Mouse (Mus musculus) induced T-regulatory cell, adult 2 months (primary cell): ENCODE results near the gene Nin.

Experiments
- DNase-seq: peaks from one replicate; pipeline ENCODE4 v3.0.0-alpha.2; 2012; ENCODE audit warnings: low read depth

The Nin gene

DNA sequence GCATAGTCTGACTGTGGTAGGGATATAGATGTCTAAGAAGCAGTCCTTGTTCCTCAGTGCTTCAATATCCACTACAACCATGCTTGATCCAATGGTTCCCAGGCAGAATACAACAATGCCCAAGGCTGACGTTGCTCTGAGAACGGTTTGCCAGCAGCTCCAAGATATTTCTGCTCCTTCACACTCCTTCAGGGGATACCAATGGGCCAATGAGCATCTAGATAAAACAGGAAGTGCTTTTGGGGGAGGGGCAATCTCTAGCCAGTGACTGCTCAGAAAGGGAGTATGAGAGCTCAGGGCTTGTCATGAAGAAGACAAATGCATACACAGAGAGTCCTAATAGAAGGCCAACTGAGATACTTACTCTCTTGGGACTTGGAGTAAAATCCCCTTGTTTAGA lies 6.0 kb upstream of the Nin start:
- peak; percentile 25 for DNase-seq

DNA sequence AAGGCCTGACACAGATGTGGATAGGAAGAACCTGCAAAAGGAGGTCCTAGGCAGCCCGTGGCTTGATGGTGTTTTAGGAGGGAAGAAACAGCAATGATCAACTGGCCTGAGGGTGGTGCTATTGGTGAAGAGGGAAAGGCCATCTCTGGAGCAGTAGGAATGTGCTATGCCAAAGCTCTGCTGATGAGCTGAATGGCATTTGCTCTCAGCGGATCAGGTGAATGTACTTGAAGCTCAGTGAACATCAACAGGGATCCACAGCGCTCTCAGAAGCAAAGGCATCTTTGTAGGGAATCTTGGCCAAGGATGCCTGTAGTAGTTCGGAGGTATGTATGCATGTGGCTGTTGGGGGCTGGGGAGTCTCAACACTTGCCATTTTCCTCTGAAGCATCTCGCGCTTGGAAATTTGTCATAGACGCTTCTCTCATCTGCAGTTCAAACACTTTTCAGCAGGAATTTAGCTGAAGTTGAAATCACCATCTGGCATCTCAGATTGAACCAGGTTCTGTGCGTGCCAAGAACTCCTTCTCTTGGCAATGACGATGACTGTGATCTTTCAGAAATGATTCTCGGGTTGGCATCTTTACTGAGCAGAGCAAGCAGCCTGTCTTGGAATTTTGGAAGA lies 5.3 kb upstream of the Nin start:
- DNase-seq: no peak

DNA sequence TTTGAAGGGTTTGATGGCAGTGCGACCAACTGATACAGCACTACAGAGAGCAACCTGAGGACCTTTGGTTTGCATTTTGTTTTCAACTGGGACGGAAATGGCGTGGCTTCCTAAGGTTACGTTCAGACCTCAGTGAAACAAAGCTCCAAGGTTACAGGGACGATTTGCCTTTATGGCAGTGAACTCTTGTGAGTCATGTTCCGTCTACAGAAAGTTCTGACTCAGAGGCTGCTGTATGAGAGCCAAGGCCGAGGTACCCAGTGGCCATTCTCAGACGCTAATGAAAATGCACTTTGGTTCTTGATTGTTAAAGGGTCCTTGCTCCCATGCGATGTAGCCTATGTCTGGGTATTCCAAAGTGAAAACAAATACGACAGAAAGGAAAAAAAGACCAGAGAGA lies 3.6 kb upstream of the Nin start:
- no peak for DNase-seq

DNA sequence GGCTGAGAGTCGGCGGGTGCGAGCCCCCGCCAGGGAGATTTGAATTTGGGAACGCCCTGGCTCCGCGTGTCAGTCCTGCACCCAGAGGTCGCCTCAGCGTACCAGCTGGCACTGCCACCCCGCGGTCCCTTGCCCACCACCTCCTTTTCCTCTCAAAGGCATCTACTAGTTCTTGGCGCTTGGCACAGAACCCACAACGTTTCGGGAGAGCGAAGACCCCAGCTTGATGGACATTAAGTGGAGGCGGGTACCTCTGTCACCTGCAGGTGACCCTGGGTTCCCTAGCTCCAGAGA lies 1.5 kb downstream of the Nin start:
- DNase-seq: no peak

DNA sequence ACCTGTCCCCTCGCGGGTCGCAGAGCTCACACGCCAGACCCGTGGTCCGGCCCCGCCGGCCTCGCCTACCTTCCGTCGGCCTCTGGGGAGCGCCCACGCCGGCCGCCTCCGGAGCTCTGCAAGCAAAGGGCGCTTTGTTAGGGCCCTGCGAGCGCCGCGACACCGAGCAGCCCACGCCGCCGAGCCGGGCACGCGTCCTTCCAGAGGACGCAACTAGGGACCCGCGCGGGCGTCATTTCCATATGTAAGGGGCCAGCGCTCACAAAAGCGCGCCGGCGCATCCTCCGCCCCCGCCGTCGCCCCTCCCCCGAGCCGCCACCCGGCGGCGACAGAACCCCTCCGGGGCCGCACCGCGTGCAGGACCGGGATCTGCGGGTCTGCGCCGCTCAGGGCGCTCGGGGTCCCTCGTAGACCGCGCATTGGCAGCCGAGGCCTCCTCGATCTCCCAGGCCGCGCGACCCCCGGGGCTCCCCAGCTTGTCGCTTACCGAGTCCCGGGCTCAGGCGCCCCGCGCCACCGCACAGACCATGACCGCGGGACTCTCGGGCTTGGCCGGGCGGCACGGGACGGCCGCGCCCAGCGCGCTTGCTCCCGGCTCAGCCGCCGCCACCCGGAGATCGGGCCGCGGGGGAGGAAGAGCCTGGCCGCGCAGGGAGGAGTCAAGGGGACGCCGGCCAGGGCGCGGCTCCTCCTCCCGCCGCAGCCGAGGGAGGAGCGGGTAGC lies 2.0 kb downstream of the Nin start:
- peak; percentile 82 for DNase-seq

DNA sequence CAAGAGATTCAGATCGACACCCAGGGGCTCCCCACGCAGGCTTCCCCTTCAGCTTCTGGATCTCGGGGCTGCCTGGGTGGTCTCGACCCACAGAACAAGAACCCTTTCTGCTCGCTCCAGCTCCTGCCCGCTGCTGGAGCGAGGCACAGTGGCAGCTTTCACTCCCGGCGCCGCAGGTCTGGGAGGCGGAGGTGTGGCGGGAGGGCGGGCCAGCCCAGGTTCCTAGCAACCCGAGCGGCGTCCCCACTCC lies 2.5 kb downstream of the Nin start:
- DNase-seq: no peak

DNA sequence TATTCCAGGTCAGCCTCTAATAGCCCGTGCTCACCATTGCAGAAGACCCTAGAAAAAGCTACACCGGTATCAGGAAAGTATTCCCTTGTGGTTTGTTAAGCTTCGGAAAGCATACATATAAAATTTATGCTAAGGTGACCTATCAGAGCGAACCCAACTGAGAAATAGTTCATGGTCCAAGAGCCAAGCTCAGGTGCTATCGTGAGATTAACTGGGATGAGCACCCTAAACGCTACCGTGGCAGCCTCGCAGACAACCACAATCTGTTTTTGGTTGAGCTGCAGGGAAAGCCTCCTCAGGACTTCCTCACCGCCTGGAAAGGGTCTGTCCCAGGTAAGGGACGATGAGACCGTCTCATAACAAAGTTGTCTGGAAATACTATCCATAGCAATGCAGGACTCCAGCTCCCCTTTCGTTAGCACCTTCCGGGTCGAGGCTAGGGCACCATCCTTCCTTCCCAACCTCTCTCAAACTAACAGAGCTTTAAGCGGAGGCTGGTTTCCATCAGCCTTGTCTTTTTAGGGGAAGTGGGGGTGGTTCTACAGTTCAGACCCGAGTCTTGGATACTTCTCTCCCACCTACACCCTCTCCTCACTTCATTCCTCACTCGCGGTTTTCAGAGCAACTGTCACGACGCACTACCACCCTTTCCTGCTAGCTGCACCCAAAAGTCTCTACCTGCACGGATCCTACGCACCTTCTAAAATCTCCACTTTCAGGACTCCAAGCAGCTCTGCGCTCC lies 3.0 kb downstream of the Nin start:
- DNase-seq: peak; percentile 57

DNA sequence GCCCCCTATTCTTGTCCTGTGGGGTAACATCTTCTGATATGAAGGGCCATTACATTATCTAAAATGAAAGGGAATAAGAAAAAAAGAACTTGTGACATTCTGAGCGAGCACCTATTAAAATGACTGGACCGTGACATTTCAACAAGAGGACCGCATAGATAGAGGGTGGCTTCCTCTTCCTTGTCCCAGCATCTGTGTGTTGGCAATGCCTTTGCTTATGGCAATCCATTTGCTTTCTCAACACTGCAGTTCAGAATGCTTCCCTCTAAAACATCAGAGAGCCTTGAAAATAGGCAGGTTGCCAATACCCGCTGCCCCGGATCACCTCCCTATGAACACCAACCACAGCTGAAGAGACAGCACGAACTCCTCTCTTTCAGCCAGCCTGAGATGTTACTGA lies 3.6 kb downstream of the Nin start:
- peak; percentile 14 for DNase-seq

DNA sequence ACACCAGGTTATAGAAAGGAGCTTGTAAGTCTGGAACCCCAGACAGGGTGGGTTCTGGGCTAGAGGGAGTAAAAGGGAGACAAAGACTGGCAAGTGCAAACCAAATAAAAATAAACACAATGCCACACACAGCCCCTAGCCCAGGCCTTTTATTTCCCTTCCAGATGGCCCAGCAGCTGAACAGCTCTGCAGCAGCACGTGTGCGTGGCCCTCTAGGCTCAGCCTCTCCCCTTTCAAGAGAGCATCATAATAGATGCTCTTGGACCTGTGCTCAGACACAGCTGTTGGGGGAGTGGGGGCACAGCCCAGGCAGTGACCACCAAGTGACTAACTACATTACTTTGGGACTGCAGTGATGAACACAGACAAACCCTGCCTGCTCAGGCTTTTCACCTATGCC lies 5.4 kb downstream of the Nin start:
- DNase-seq: no peak

DNA sequence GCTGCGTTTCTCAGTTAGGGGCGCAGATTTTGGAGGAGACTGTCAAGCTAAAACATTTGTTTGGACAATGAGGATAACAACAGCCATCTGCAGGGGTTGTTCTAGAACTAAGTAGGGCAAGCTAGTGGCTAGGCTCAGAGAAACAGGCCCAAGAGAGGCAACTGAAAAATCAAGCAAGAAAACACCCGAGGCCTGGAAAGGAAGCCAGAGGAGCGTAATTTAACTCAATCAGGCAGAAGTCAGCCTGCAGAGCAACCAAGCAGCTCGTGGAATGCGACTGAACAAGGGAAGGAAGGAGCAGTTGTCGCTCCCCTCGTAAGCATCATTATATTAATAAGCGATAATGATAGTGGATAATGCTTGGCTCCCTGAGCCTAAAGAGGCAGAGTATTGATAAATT lies 7.0 kb downstream of the Nin start:
- no peak for DNase-seq

DNA sequence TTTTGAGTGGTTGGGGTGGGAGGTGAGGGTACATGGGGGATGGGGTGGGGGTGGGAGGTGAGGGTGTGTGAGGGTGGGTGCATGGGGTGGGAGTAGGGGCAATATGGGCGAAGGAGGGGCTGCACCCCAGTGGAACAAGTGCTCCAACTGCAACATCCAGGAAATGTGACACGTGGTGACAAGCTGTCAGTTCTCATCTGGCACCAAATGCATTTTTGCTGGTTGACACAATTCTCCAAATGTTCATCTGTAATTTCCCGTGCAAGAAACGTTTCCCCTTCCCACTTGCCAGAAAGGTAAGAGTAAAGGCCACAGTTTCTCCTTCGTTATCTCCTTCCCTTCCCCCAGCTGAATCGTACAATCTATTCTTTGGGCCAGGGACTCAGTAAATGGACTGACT lies 7.6 kb downstream of the Nin start:
- DNase-seq: no peak

DNA sequence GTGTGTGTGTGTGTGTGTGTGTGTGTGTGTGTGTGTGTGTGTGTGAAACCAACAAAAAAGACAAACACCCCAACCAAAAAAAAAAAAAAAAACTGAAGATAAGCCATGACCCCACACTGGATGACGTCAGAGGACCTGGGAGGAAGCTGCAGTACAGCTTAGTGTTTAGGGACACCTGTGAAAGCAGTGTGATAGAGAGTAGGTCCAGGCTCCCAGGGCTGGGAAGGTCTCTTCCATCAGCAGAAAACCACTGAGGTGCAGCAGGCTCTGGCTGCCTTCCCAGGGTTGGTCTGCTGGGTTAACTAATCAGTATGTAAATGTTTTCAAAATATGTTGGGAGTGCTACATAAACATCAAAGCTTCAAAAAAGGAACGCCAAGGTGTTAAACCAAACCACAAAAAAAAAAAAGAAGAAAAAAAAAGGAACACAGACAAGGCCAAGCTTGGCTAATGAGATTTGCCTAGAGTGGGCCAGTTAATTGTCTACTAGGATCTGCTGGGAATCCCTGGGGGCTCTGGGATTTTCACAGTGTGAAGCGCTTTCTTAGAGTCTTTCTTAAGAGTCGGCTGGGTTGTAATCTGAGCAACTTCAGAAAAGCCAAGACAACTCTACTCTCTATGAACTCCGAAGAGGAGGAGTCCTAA lies 8.6 kb downstream of the Nin start:
- DNase-seq: peak; percentile 53

DNA sequence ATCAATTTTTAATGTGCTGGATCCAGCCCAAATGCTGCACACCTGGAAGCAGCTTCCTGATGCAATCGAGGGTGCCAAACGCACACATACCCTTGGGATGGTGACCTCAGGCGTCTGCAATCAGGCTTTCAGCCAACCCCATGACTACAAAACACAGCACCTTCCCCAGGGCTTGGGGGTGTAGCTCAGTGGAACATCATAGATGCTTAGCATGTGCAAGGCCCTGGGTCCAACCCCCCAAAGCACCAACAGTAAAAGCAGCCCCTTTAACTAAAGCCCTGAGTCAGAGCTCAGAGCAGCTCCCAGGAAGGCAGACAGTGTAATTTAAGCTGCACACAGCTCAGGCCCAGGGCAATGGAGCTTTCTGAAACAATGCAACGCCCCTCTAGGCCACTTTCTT lies 9.3 kb downstream of the Nin start:
- no peak for DNase-seq

DNA sequence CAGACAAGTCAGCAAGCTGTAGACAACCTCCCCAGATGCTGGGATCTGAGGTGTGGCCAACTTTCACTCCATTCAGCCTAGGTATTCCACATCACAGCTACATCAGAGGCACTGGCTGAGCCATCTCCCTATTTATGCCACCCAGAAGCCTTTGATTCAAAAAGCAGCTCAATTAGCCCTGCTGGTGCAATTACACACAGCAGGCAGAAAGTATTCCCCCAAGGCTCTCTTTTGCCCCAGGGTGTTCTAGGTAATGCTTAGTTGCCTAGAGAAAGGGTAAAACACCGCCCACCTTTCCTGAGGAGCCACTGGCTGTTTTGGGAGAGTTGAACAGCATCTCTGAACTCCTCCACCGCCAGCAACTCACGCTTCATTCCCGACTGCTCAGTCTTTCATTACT lies 10.3 kb downstream of the Nin start:
- no peak for DNase-seq

DNA sequence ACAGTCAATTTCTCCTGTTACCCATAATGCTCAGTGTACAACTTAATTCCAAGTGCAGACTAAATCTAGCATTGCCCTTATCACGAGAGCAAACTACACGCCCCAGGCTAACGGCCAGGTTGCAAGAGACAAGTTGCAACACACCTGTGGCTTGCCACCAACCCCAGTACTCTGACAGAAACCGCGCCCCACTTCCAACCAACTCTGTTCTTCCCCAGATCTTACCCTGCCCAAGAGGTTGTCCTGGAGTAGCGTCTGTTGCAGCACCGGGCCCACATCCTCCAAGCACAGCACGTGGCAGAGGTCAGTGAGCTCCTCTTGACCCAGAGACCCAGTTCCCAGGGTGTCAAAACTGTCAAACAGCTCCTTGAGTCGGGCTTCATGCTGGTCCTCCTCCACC lies 11.1 kb downstream of the Nin start:
- DNase-seq: no peak

DNA sequence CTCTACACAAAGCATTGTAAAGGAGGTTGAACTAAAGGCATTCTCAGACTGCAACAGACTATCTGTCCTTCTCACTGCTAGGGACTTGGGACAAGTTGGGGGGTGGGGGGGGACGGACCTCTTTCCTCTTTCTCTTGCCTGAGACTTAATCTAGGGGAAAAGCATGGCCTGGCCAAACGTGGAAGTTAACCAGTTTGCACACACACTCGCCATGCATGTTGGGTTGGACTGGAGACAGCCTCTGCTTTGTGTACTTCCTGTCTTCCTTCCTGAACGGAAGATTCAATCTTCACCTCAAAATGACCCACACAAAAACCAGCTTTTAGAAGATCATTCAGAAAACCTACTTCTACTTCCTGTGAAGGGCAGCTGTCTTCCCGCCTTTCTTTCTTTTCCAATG lies 11.7 kb downstream of the Nin start:
- DNase-seq: no peak

DNA sequence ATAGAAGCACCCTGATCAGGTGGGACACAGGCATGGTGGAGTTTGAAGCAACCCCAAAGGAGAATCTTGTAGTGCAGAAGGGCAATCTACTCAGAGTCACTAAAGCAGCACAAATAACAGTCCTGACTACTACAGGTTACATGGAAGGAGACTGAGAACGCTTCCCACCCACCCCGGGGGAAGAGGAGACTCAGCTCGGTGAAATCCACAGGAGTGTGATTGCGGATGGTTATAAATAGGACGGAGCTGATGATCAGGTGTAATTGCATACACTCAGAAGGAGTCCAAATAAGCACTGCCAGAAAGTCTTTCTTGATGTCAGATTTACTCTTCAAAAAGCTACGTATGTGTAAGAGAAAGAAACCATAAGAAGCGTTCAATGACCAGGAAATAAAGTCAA lies 15.6 kb downstream of the Nin start:
- no peak for DNase-seq

DNA sequence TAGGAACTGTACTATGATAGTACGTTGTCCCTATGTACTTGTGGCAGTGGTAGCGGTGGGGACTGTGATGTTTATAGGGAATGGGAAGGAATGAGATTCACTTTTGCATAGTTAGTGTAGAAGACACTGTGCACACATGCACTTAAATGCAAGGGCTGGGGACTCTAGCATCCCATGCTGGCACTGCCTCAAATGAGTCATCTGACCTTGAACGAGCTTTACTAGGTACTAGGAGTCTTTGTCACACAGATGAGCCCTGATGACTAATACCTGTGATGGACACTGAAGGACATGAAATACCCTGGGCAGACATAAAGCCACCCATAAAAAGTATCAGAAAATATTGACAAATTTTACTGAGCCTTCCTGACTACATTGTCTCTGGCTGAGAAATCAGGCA lies 16.2 kb downstream of the Nin start:
- no peak for DNase-seq

DNA sequence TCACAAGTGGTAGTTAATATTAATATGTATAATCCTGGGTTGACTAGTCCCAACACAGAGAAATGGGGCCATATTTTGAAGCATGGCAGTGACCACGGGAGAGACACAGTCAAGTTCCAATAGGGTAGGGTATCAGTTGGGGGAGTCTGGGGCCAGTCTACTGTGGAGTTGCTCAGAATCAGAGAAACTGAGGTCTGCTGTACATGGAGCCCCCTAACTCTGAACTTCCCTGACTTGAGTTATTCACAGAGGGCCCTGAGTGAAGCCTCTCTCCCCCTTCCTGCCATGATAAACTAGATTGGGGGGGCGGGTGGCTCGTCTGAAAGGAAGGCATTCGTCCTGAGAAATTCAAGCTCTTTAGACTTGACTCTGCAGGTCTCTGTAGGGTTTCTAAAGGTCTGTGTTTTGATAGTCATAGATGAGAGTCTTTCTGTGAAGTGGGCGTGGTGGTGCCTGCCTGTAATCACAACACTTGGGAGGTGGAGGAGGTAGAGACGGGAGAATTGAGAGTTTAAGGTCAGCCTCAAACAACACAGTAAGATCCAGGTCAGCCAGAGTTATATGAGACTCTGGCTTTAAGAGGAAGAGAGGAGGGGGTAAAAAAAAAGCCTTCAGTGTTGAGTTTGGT lies 20.1 kb downstream of the Nin start:
- no peak for DNase-seq

DNA sequence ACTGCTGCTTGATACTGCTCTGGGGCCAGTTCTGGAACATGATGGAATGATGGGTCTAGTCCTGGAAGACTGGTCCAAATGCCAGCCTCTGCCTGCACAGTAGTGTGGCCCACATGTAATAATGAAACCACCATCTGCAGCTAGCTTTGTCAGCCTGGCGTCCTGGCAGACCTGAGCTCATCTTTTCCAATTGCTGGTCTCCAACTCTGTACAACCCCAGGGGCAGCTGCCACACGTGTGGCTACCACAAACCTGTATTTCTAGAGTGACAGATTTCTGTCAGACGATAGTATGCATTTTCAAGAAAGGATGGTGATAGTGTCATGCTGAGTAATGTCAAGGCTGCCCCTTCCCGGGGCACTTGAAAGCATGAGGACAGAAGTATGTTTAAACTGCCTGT lies 25.2 kb downstream of the Nin start:
- no peak for DNase-seq

DNA sequence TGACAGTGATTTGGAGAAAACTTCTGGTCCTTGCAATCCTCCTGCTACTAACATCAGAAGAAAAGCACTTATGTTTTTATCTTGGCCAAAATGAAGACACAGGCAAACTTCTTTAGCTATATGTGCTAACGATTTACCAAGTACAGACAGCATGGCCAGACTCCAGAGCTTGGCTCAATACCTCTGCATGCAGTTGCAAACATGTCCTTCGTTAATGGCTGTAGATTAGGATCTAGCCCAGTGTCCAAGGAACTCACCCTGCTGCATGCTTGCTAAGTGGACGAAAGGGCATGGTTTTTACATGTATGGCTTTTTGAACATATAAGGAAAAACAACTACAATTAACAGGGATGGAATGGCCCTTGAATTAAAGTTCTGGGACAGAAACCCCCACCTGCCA lies 28.2 kb downstream of the Nin start:
- DNase-seq: no peak

DNA sequence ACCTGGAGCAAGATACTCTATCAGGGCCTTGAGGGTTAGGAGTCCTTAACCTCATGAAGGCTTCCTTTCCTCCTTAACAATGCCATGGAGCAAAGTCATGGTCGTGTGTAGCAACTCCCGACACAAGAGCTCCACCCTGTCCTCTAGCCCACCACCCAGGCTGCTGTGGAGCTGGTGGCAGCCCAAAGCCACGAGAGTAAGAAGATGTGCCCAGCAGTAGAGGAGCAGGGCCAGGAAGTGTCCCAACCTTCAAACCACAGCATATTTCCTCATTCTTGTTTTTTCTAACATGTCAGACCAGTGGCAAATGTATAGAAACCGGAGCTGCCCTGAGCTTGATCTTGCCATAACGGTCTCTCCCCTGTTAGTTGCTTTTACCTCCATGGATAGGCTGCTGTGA lies 29.3 kb downstream of the Nin start:
- DNase-seq: no peak

DNA sequence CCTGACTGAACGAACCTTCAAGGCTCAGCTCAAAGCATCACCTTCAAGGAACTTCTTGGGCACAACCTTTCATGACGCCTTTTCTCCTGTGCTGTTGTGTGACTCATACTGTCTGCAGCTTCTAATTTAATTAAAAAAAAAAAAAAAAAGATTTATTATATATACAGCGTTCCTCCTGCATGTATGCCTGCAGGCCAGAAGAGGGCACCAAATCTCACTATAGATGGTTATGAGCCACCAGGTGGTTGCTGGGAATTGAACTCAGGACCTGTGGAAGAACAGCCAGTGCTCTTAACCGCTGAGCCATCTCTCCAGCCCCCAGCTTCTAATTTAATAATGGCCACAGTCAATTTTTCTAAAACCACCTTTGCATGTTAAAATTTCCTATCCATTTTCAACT lies 29.8 kb downstream of the Nin start:
- no peak for DNase-seq
